Mouse (Mus musculus) cortical plate, adult 2 months (tissue): ENCODE measurements around the gene Isl2. TPM values are rescaled to one million over a fixed set of nuclear protein-coding genes. Genes with fewer than 3 reads are reported as not detected.

Source experiments
- H3K27ac ChIP-seq: fragments of 200-500 bp; 2 replicates; pipeline ENCODE4 v1.5.1; 2012; ENCODE audit warnings: low read length, control low read depth, inconsistent platforms; ENCODE audit not compliant: insufficient read depth
- H3K4me1 ChIP-seq: fragments of 200-500 bp; 2 replicates; pipeline ENCODE4 v1.6.1; 2011; ENCODE audit warnings: low read length; ENCODE audit not compliant: control insufficient read depth, insufficient read depth
- H3K4me3 ChIP-seq: fragments of 200-500 bp; 2 replicates; pipeline ENCODE4 v1.5.1; 2011; ENCODE audit warnings: mild to moderate bottlenecking, low read length, control low read depth; ENCODE audit not compliant: insufficient read depth
- CTCF ChIP-seq: fragments of 200-500 bp; IDR thresholded peaks from 2 replicates; pipeline ENCODE4 v1.5.1; 2011; ENCODE audit warnings: mild to moderate bottlenecking, control low read depth, low read length; ENCODE audit not compliant: insufficient read depth; ENCODE audit errors: extremely low read depth
- POLR2A ChIP-seq: fragments of 200-500 bp; IDR thresholded peaks from 2 replicates; pipeline ENCODE4 v1.6.1; 2011; ENCODE audit warnings: mild to moderate bottlenecking, low read length, control low read depth; ENCODE audit not compliant: insufficient read depth; ENCODE audit errors: extremely low read depth
- polyA plus RNA-seq: library from polyadenylated mRNA; depleted of rRNA; stranded (reverse); fragments of >200 nt; gene quantifications from 2 replicates; pipeline ENCODE4 v1.2.3, GENCODE M21; 2012; rRNA removed

Gene Isl2
- not detected in 2 replicates for polyA plus RNA-seq

- Histone ChIP-seq H3K27ac (no peak within 1 kb of the TSS), H3K4me1 (no peaks in the 10 kb centered on the region), H3K4me3 (no peak within 1 kb of the TSS)
- TF ChIP-seq POLR2A (no peak), CTCF (no peak)
Observed at GRCm38 (mm10) chr9:55538377-55538776, at the start of gene Isl2. Gene Isl2, plus strand, starts transcription at chr9:55538672.

GRCm38 (mm10) chr9:55507922-55508321 is 30.6 kb upstream of the Isl2 start:
- TF ChIP-seq CTCF (no peak), POLR2A (no peak)
- H3K4me3 ChIP-seq, result no peak overlapping the region
- H3K4me1 ChIP-seq, result no peaks in the 10 kb centered on the region
- H3K27ac ChIP-seq, result no peak overlapping the region

GRCm38 (mm10) chr9:55508701-55509100 is 29.8 kb upstream of the Isl2 start:
- TF ChIP-seq POLR2A (no peak), CTCF (no peak)
- Histone ChIP-seq H3K4me1 (no peaks in the 10 kb centered on the region), H3K27ac (no peak overlapping the region), H3K4me3 (no peak overlapping the region)

GRCm38 (mm10) chr9:55509731-55510130 is 28.7 kb upstream of the Isl2 start:
- no peak for TF ChIP-seq POLR2A
- no peak for TF ChIP-seq CTCF
- H3K4me3 ChIP-seq, result no peak overlapping the region
- H3K4me1 ChIP-seq, result no peaks in the 10 kb centered on the region
- H3K27ac ChIP-seq, result no peak overlapping the region

GRCm38 (mm10) chr9:55510651-55511235 is 27.7 kb upstream of the Isl2 start:
- no peak overlapping the region for H3K27ac ChIP-seq
- TF ChIP-seq CTCF (no peak), POLR2A (no peak)
- no peak overlapping the region; the same call in 1 of the 2 replicates for H3K4me3 ChIP-seq
- H3K4me1 ChIP-seq, result no peaks in the 10 kb centered on the region

GRCm38 (mm10) chr9:55511521-55511993 is 26.9 kb upstream of the Isl2 start:
- peak overlapping the region; percentile 46 for H3K4me3 ChIP-seq
- peak overlapping the region; percentile 39 for H3K27ac ChIP-seq
- TF ChIP-seq CTCF (no peak), POLR2A (no peak)
- H3K4me1 ChIP-seq, result no peaks in the 10 kb centered on the region

- Histone ChIP-seq H3K27ac (peak within 1 kb of the TSS; percentile 39), H3K4me3 (peak within 1 kb of the TSS; percentile 46), H3K4me1 (no peaks in the 10 kb centered on the region)
- TF ChIP-seq POLR2A (no peak; the same call in 1 of the 2 replicates), CTCF (no peak)
Observed at GRCm38 (mm10) chr9:55512027-55512543, 26.4 kb upstream of the Isl2 start, which contains the start of gene Etfa. Gene Etfa, minus strand, starts transcription at chr9:55512243.

GRCm38 (mm10) chr9:55525716-55526115 is 12.8 kb upstream of the Isl2 start:
- H3K4me1 ChIP-seq, result no peaks in the 10 kb centered on the region
- no peak overlapping the region for H3K4me3 ChIP-seq
- no peak for TF ChIP-seq POLR2A
- 0 out of 2 replicates have a peak, but pooled peaks have one; percentile 18 for TF ChIP-seq CTCF
- H3K27ac ChIP-seq, result no peak overlapping the region

- H3K4me1 ChIP-seq, result no peaks in the 10 kb centered on the region
- peak; percentile 75 for TF ChIP-seq CTCF
- no peak for TF ChIP-seq POLR2A
- no peak overlapping the region for H3K4me3 ChIP-seq
- H3K27ac ChIP-seq, result no peak overlapping the region
Observed at GRCm38 (mm10) chr9:55535907-55536306, 2.6 kb upstream of the Isl2 start.

GRCm38 (mm10) chr9:55539006-55539405 is 534 bp downstream of the Isl2 start:
- Histone ChIP-seq H3K4me3 (no peak overlapping the region), H3K4me1 (no peaks in the 10 kb centered on the region), H3K27ac (no peak overlapping the region)
- TF ChIP-seq CTCF (no peak), POLR2A (no peak)
